Mouse (Mus musculus) large intestine, adult 2 months (tissue): ENCODE measurements around the gene Mfsd12. TPM values are rescaled to one million over a fixed set of nuclear protein-coding genes. Genes with fewer than 3 reads are reported as not detected.

Experiments
- DNase-seq: peaks from one replicate; pipeline ENCODE4 v3.0.0-alpha.2; 2012; ENCODE audit warnings: low read depth, low spot score
- WGBS: fragments of 180-500 bp; shearing (Covaris S2); methylation state at CpG from one replicate; pipeline ENCODE4 v1.1.7; 2018; 5-methylcytosine and 5-hydroxymethylcytosine counted together
- polyA plus RNA-seq: library from polyadenylated mRNA; depleted of rRNA; stranded (reverse); fragments of >200 nt; gene quantifications from 2 replicates; pipeline ENCODE4 v1.2.3, GENCODE M21; 2012

The Mfsd12 gene
- polyA plus RNA-seq, 1 experiment = 12.1 TPM

- WGBS = 86% methylated on average over 5 of the region's 5 CpGs
- DNase-seq = no peak
Observed at GRCm38 (mm10) chr10:81396749-81397148, 39.5 kb downstream of the Mfsd12 start.

GRCm38 (mm10) chr10:81399296-81399695, 42.0 kb downstream of the Mfsd12 start:
- DNase-seq = no peak
- 88% methylated on average over 5 of the region's 5 CpGs for WGBS

- 91% methylated on average over 18 of the region's 18 CpGs for WGBS
Observed at GRCm38 (mm10) chr10:81399798-81400308, 42.6 kb downstream of the Mfsd12 start.

GRCm38 (mm10) chr10:81400371-81401204, 43.3 kb downstream of the Mfsd12 start:
- DNase-seq = no peak
- WGBS = 84% methylated on average over 22 of the region's 22 CpGs

More at GRCm38 (mm10) chr10:81399798-81400308, 42.6 kb downstream of the Mfsd12 start:
- DNase-seq = no peak

- no peak for DNase-seq
- WGBS = 72% methylated on average over 10 of the region's 10 CpGs
Observed at GRCm38 (mm10) chr10:81401205-81401520, 43.9 kb downstream of the Mfsd12 start.

GRCm38 (mm10) chr10:81401521-81402226, 44.4 kb downstream of the Mfsd12 start:
- WGBS = 25% methylated on average over 18 of the region's 18 CpGs
- DNase-seq = no peak

GRCm38 (mm10) chr10:81402227-81402765, 45.0 kb downstream of the Mfsd12 start:
- DNase-seq = no peak
- 66% methylated on average over 7 of the region's 7 CpGs for WGBS

- no peak for DNase-seq
- 77% methylated on average over 10 of the region's 10 CpGs for WGBS
Observed at GRCm38 (mm10) chr10:81403511-81403910, 46.2 kb downstream of the Mfsd12 start.

- WGBS = 51% methylated on average over 9 of the region's 9 CpGs
Observed at GRCm38 (mm10) chr10:81404082-81404481, 46.8 kb downstream of the Mfsd12 start.

GRCm38 (mm10) chr10:81404720-81405119, 47.4 kb downstream of the Mfsd12 start:
- 70% methylated on average over 18 of the region's 18 CpGs for WGBS
- DNase-seq = no peak

More at GRCm38 (mm10) chr10:81404082-81404481, 46.8 kb downstream of the Mfsd12 start:
- no peak for DNase-seq

- 60% methylated on average over 13 of the region's 13 CpGs for WGBS
- no peak for DNase-seq
Observed at GRCm38 (mm10) chr10:81405588-81406201, 48.4 kb downstream of the Mfsd12 start.

- WGBS = 74% methylated on average over 24 of the region's 24 CpGs
- DNase-seq = no peak
Observed at GRCm38 (mm10) chr10:81406504-81407440, 49.5 kb downstream of the Mfsd12 start.

GRCm38 (mm10) chr10:81407539-81408423, 50.5 kb downstream of the Mfsd12 start:
- 37% methylated on average over 31 of the region's 31 CpGs for WGBS
- DNase-seq = no peak

- DNase-seq = no peak
- 80% methylated on average over 13 of the region's 13 CpGs for WGBS
Observed at GRCm38 (mm10) chr10:81408424-81408729, 51.1 kb downstream of the Mfsd12 start.

GRCm38 (mm10) chr10:81408871-81409291, 51.6 kb downstream of the Mfsd12 start:
- 15% methylated on average over 9 of the region's 9 CpGs for WGBS

GRCm38 (mm10) chr10:81409330-81409729, 52.0 kb downstream of the Mfsd12 start:
- DNase-seq = no peak
- WGBS = 28% methylated on average over 8 of the region's 8 CpGs

More at GRCm38 (mm10) chr10:81408871-81409291, 51.6 kb downstream of the Mfsd12 start:
- DNase-seq = no peak

GRCm38 (mm10) chr10:81410350-81410749, 53.1 kb downstream of the Mfsd12 start:
- 16% methylated on average over 4 of the region's 4 CpGs for WGBS
- no peak for DNase-seq

- DNase-seq = no peak
- WGBS = 31% methylated on average over 9 of the region's 9 CpGs
Observed at GRCm38 (mm10) chr10:81410981-81411380, 53.7 kb downstream of the Mfsd12 start.
